12 mouse cellular contexts compared by ENCODE assay signal in genomic region chr2:5676143-5676483, GRCm38 (mm10). TPM values are rescaled to one million over a fixed set of nuclear protein-coding genes. Genes with fewer than 3 reads are reported as not detected.
A peak's percentile ranks its signal among the peaks of the same experiment; 100 is the strongest.
DNase-seq lines count a peak whose midpoint lies in the region; ATAC-seq and TF ChIP-seq lines count a peak whose summit lies in the region.
"Had no signal": no experiment of that assay in that cellular context is flagged by ENCODE, and none has a peak within 500 bp of the region (broad histone marks: within the 10 kb centered on the region; RNA-seq: fewer than 3 reads in every experiment).

No protein-coding gene starts in this region.

- 43% methylated on average over 9 of the region's 9 CpGs for WGBS in heart, embryonic 12.5 days
- WGBS in heart, embryonic 10.5 days = 43% methylated on average over 9 of the region's 9 CpGs
- 59% methylated on average over 9 of the region's 9 CpGs for WGBS in limb, embryonic 10.5 days

- peaks cover under 1% of the 10 kb centered on the region; the same call in 1 of the 2 replicates for H3K9me3 ChIP-seq in heart, embryonic 12.5 days (replicated peaks)
- H3K9me3 ChIP-seq in heart, embryonic 10.5 days = no peaks in the 10 kb centered on the region
- no peaks in the 10 kb centered on the region for H3K9me3 ChIP-seq in limb, embryonic 10.5 days (replicated peaks)
- H3K9me3 ChIP-seq: hindbrain, embryonic 13.5 days; lung, embryonic 15.5 days had no signal

- peak overlapping the region; percentile 3; the same call in 1 of the 2 replicates for H3K4me2 ChIP-seq in heart, embryonic 12.5 days
- H3K4me2 ChIP-seq: hindbrain, embryonic 13.5 days; lung, embryonic 15.5 days had no signal

- H3K36me3 ChIP-seq in heart, embryonic 12.5 days = no peaks in the 10 kb centered on the region
- H3K36me3 ChIP-seq in heart, embryonic 10.5 days = no peaks in the 10 kb centered on the region
- no peaks in the 10 kb centered on the region for H3K36me3 ChIP-seq in testis, adult 2 months (ENCODE audit: control insufficient read depth, insufficient read depth, low read length)
- no peaks in the 10 kb centered on the region for H3K36me3 ChIP-seq in limb, embryonic 10.5 days
- H3K36me3 ChIP-seq: hindbrain, embryonic 13.5 days; lung, embryonic 15.5 days had no signal

- DNase-seq in heart, embryonic 10.5 days (ENCODE audit: low spot score) = no peak
- no peak for DNase-seq in testis, postnatal 14 days (ENCODE audit: low spot score)
- DNase-seq in limb, embryonic 10.5 days (ENCODE audit: low spot score) = no peak
- no peak for DNase-seq in urinary bladder, postnatal 14 days (ENCODE audit: low spot score)
- DNase-seq in Muller cell, postnatal 12 days (ENCODE audit: inconsistent ontology term) = no peak
- DNase-seq: adrenal gland, postnatal 25 days; embryo, embryonic 11 days had no signal

- no peaks in the 10 kb centered on the region for H3K27me3 ChIP-seq in heart, embryonic 12.5 days (replicated peaks)
- H3K27me3 ChIP-seq in heart, embryonic 10.5 days (ENCODE audit: insufficient read depth, poor library complexity, severe bottlenecking) = no peaks in the 10 kb centered on the region
- H3K27me3 ChIP-seq in testis, adult 2 months (ENCODE audit: control insufficient read depth, insufficient read depth, low read length) = no peaks in the 10 kb centered on the region
- H3K27me3 ChIP-seq in limb, embryonic 10.5 days (ENCODE audit: low read depth, poor library complexity, severe bottlenecking) = no peaks in the 10 kb centered on the region; the same call in 1 of the 2 replicates
- H3K27me3 ChIP-seq: hindbrain, embryonic 13.5 days had no signal

- no peak overlapping the region for H3K4me3 ChIP-seq in heart, embryonic 12.5 days
- H3K4me3 ChIP-seq in heart, embryonic 10.5 days = no peak overlapping the region
- H3K4me3 ChIP-seq in testis, adult 2 months (ENCODE audit: control insufficient read depth, low read depth, low read length) = no peak overlapping the region
- no peak overlapping the region for H3K4me3 ChIP-seq in limb, embryonic 10.5 days
- H3K4me3 ChIP-seq: hindbrain, embryonic 13.5 days; lung, embryonic 15.5 days had no signal

- no peak overlapping the region for H3K9ac ChIP-seq in heart, embryonic 12.5 days
- H3K9ac ChIP-seq: hindbrain, embryonic 13.5 days; lung, embryonic 15.5 days had no signal

- peaks cover 12% of the 10 kb centered on the region; the same call in 1 of the 2 replicates for H3K4me1 ChIP-seq in heart, embryonic 12.5 days (replicated peaks)
- H3K4me1 ChIP-seq in heart, embryonic 10.5 days = peaks cover 12% of the 10 kb centered on the region; the same call in 1 of the 2 replicates
- no peaks in the 10 kb centered on the region for H3K4me1 ChIP-seq in testis, adult 2 months (ENCODE audit: control insufficient read depth, insufficient read depth, low read length)
- H3K4me1 ChIP-seq in limb, embryonic 10.5 days = peaks cover 18% of the 10 kb centered on the region
- H3K4me1 ChIP-seq: lung, embryonic 15.5 days had no signal

- TF ChIP-seq CTCF in testis, adult 2 months (IDR thresholded peaks at IDR 0.05; ENCODE audit: control insufficient read depth, insufficient read depth, insufficient replicate concordance, low read depth, low read length) = no peak

- H3K27ac ChIP-seq in heart, embryonic 12.5 days (ENCODE audit: poor library complexity, severe bottlenecking) = no peak overlapping the region
- no peak overlapping the region for H3K27ac ChIP-seq in heart, embryonic 10.5 days
- H3K27ac ChIP-seq in testis, adult 2 months (ENCODE audit: control insufficient read depth, insufficient read depth, low read depth, low read length) = peak overlapping the region; percentile 62
- 0 out of 2 replicates have a peak overlapping the region, but pooled peaks have one; percentile 8 for H3K27ac ChIP-seq in limb, embryonic 10.5 days
- H3K27ac ChIP-seq: hindbrain, embryonic 13.5 days; kidney, postnatal 0 days; lung, embryonic 15.5 days had no signal

- no peak for ATAC-seq in heart, embryonic 12.5 days (ENCODE audit: insufficient number of reproducible peaks, low FRiP score)

- TF ChIP-seq POLR2A in testis, adult 2 months (IDR thresholded peaks at IDR 0.05; ENCODE audit: control insufficient read depth, low read depth, low read length) = no peak

RNA-seq across cellular contexts. Expression of gene Camk1d, which starts 38.2 kb away (rescaled TPM):
- 2.2 and 3.1 TPM in 2 replicates for polyA plus RNA-seq in heart, embryonic 12.5 days (2016; fragmentation: Nextera tagmentation; extraction: Ambion mirVana)
- 0.75 and 1.1 TPM in 2 replicates for polyA plus RNA-seq in heart, embryonic 10.5 days (2016; fragmentation: Nextera tagmentation; extraction: Ambion mirVana)
- 1.4 and 1.5 TPM in 2 replicates for polyA plus RNA-seq in testis, adult 2 months (2012; rRNA removed)
- 0.84 and 1.4 TPM in 2 replicates for polyA plus RNA-seq in limb, embryonic 10.5 days (2016; fragmentation: Nextera tagmentation; extraction: Ambion mirVana)

Comparison
In these comparisons a context has a peak if more than half of its experiments do, and no peak if none do; other contexts are left out.
1. H3K27ac ChIP-seq: peak in testis, adult 2 months (single experiment) and limb, embryonic 10.5 days (single experiment); none in heart, embryonic 12.5 days (single experiment) and heart, embryonic 10.5 days (single experiment).